8 mouse cellular contexts compared by ENCODE assay signal in genomic region chr6:91852550-91852949, GRCm38 (mm10). TPM values are rescaled to one million over a fixed set of nuclear protein-coding genes. Genes with fewer than 3 reads are reported as not detected.
A peak's percentile ranks its signal among the peaks of the same experiment; 100 is the strongest.
DNase-seq lines count a peak whose midpoint lies in the region; ATAC-seq and TF ChIP-seq lines count a peak whose summit lies in the region.

No protein-coding gene starts in this region.

- WGBS in spleen, adult 2 months: 8% methylated on average over 2 of the region's 2 CpGs
- 12% methylated on average over 2 of the region's 2 CpGs for WGBS in kidney, postnatal 0 days
- WGBS in midbrain, embryonic 15.5 days: 8% methylated on average over 2 of the region's 2 CpGs

- no peak overlapping the region for H3K27ac ChIP-seq in spleen, adult 2 months (ENCODE audit: insufficient read depth, low read length)
- no peak overlapping the region for H3K27ac ChIP-seq in embryonic fibroblast, embryonic 13.5 days (ENCODE audit: insufficient read depth, low read length)
- H3K27ac ChIP-seq in kidney, postnatal 0 days: no peak overlapping the region
- no peak overlapping the region for H3K27ac ChIP-seq in midbrain, embryonic 15.5 days

- no peaks in the 10 kb centered on the region for H3K4me1 ChIP-seq in spleen, adult 2 months (ENCODE audit: control insufficient read depth, insufficient read depth, insufficient read length)
- no peaks in the 10 kb centered on the region for H3K4me1 ChIP-seq in embryonic fibroblast, embryonic 13.5 days (ENCODE audit: control insufficient read depth, insufficient read depth, low read length)
- no peaks in the 10 kb centered on the region for H3K4me1 ChIP-seq in kidney, postnatal 0 days (replicated peaks; ENCODE audit: insufficient read depth, low read length)
- H3K4me1 ChIP-seq in midbrain, embryonic 15.5 days: no peaks in the 10 kb centered on the region

- TF ChIP-seq POLR2A in spleen, adult 2 months (IDR thresholded peaks at IDR 0.05; ENCODE audit: low read depth, low read length): no peak
- no peak for TF ChIP-seq POLR2A in embryonic fibroblast, embryonic 13.5 days (IDR thresholded peaks at IDR 0.05; ENCODE audit: low read depth, low read length)

- H3K4me3 ChIP-seq in spleen, adult 2 months (ENCODE audit: extremely low read depth, insufficient read depth, insufficient read length): no peak overlapping the region
- H3K4me3 ChIP-seq in embryonic fibroblast, embryonic 13.5 days (ENCODE audit: insufficient read depth, low read length): no peak overlapping the region
- H3K4me3 ChIP-seq in kidney, postnatal 0 days (replicated peaks; ENCODE audit: low read depth, low read length): no peak overlapping the region
- H3K4me3 ChIP-seq in midbrain, embryonic 15.5 days: no peak overlapping the region

- H3K36me3 ChIP-seq in spleen, adult 2 months (ENCODE audit: control insufficient read depth, insufficient read depth, low read length): no peaks in the 10 kb centered on the region
- no peaks in the 10 kb centered on the region for H3K36me3 ChIP-seq in kidney, postnatal 0 days (ENCODE audit: insufficient read depth, low read length)
- H3K36me3 ChIP-seq in midbrain, embryonic 15.5 days (replicated peaks): no peaks in the 10 kb centered on the region

- H3K9me3 ChIP-seq in kidney, postnatal 0 days (replicated peaks; ENCODE audit: low read length): no peaks in the 10 kb centered on the region
- H3K9me3 ChIP-seq in midbrain, embryonic 15.5 days: no peaks in the 10 kb centered on the region

- ATAC-seq in kidney, postnatal 0 days (replicated peaks; ENCODE audit: low FRiP score, low read depth): no peak
- ATAC-seq in midbrain, embryonic 15.5 days (replicated peaks): peak; percentile 72; the same call in 1 of the 2 replicates

- no peak overlapping the region for H3K9ac ChIP-seq in kidney, postnatal 0 days (ENCODE audit: low read depth, low read length)
- no peak overlapping the region for H3K9ac ChIP-seq in midbrain, embryonic 15.5 days

- no peak overlapping the region for H3K4me2 ChIP-seq in kidney, postnatal 0 days (ENCODE audit: low read length)
- no peak overlapping the region for H3K4me2 ChIP-seq in midbrain, embryonic 15.5 days

- TF ChIP-seq CTCF in spleen, adult 2 months (IDR thresholded peaks at IDR 0.05; ENCODE audit: extremely low read depth, insufficient read depth, insufficient read length, insufficient replicate concordance): peak; percentile 9; the same call in 1 of the 2 replicates
- peak; percentile 19; the same call in 1 of the 2 replicates for TF ChIP-seq CTCF in embryonic fibroblast, embryonic 13.5 days (IDR thresholded peaks at IDR 0.05; ENCODE audit: borderline replicate concordance, insufficient read depth, low read length)
- TF ChIP-seq CTCF in kidney, postnatal 0 days (IDR thresholded peaks at IDR 0.05; ENCODE audit: low read depth): peak; percentile 84

- peak; percentile 26 to 32 for DNase-seq in cerebellum, adult 18-20 months
- no peak for DNase-seq in cerebellum, adult 11-12 months
- no peak for DNase-seq in spleen, adult 2 months (ENCODE audit: low read depth in 1 of 2, low spot score in 2 of 2)
- no peak for DNase-seq in spleen, postnatal 4 days (ENCODE audit: low spot score in 2 of 2)
- DNase-seq in kidney, postnatal 0 days (ENCODE audit: low spot score): peak; percentile 71
- no peak for DNase-seq in layer of hippocampus, adult 11-12 months (ENCODE audit: low spot score)

- no peaks in the 10 kb centered on the region for H3K27me3 ChIP-seq in spleen, adult 2 months (ENCODE audit: control insufficient read depth, insufficient read depth, low read length)
- no peaks in the 10 kb centered on the region for H3K27me3 ChIP-seq in kidney, postnatal 0 days (ENCODE audit: insufficient read depth, low read length)
- no peaks in the 10 kb centered on the region for H3K27me3 ChIP-seq in midbrain, embryonic 15.5 days (replicated peaks)

RNA-seq across cellular contexts. Expression of gene Ccdc174, which starts 25.3 kb away (rescaled TPM):
- polyA plus RNA-seq in spleen, adult 2 months (2012; rRNA removed): 2.0 and 2.4 TPM in 2 replicates
- polyA plus RNA-seq in embryonic fibroblast, embryonic 13.5 days (2011; ENCODE audit: insufficient read length, low read depth, missing spikeins): 15.8 and 26.3 TPM in 2 replicates
- 38.3 and 38.6 TPM in 2 replicates for polyA plus RNA-seq in kidney, postnatal 0 days (2015; fragmentation: Nextera tagmentation; extraction: Ambion mirVana)
- 34.6 and 40.6 TPM in 2 replicates for polyA plus RNA-seq in midbrain, embryonic 15.5 days (2015; fragmentation: Nextera tagmentation; extraction: Ambion mirVana)

RNA-seq across cellular contexts. Expression of gene Grip2, which starts 25.5 kb away (rescaled TPM):
- 1.5 and 1.7 TPM in 2 replicates for polyA plus RNA-seq in spleen, adult 2 months (2012; rRNA removed)
- polyA plus RNA-seq in embryonic fibroblast, embryonic 13.5 days (2011; ENCODE audit: insufficient read length, low read depth, missing spikeins): not detected in 2 replicates
- 0.68 and 0.72 TPM in 2 replicates for polyA plus RNA-seq in kidney, postnatal 0 days (2015; fragmentation: Nextera tagmentation; extraction: Ambion mirVana)
- 9.0 and 10.7 TPM in 2 replicates for polyA plus RNA-seq in midbrain, embryonic 15.5 days (2015; fragmentation: Nextera tagmentation; extraction: Ambion mirVana)

RNA-seq across cellular contexts. Expression of gene 4930590J08Rik, which starts 50.1 kb away (rescaled TPM):
- polyA plus RNA-seq in spleen, adult 2 months (2012; rRNA removed): 0.14 and 0.16 TPM in 2 replicates
- polyA plus RNA-seq in embryonic fibroblast, embryonic 13.5 days (2011; ENCODE audit: insufficient read length, low read depth, missing spikeins): 0.81 and 1.2 TPM in 2 replicates
- polyA plus RNA-seq in kidney, postnatal 0 days (2015; fragmentation: Nextera tagmentation; extraction: Ambion mirVana): 0.06 and 0.21 TPM in 2 replicates
- polyA plus RNA-seq in midbrain, embryonic 15.5 days (2015; fragmentation: Nextera tagmentation; extraction: Ambion mirVana): 1.3 and 1.9 TPM in 2 replicates

Comparison
In these comparisons a context has a peak if more than half of its experiments do, and no peak if none do; other contexts are left out.
1. DNase-seq: peak in cerebellum, adult 18-20 months (2 of 2) and kidney, postnatal 0 days (single experiment); none in cerebellum, adult 11-12 months (single experiment), spleen, adult 2 months (0 of 2), spleen, postnatal 4 days (0 of 2) and layer of hippocampus, adult 11-12 months (single experiment).
2. CTCF ChIP-seq: peak in every context shown above with its lines; median percentile 84 in kidney, postnatal 0 days; 19 in embryonic fibroblast, embryonic 13.5 days; 9 in spleen, adult 2 months.